Mouse (Mus musculus) intestine, embryonic 16.5 days (tissue): ENCODE data around the gene Vgll4. TPM values are rescaled to one million over a fixed set of nuclear protein-coding genes. Genes with fewer than 3 reads are reported as not detected.

ENCODE experiments used
- ATAC-seq: fragments of 200-750 bp; cut with Nextera tagmentation; 2 replicates; pipeline ENCODE4 v1.8.0; 2017; ENCODE audit warnings: moderate TSS enrichment, moderate library complexity
- H3K27ac ChIP-seq: fragments of 300-500 bp; sonication (generic); 2 replicates; pipeline ENCODE4 v1.5.1; 2014; ENCODE audit warnings: mild to moderate bottlenecking, low read length
- H3K27me3 ChIP-seq: fragments of 300-500 bp; sonication (generic); replicated peaks from 2 replicates; pipeline ENCODE4 v1.6.1; 2014; ENCODE audit warnings: low read length, control low read depth, mixed read lengths; ENCODE audit not compliant: control insufficient read depth, insufficient read depth
- H3K36me3 ChIP-seq: fragments of 300-500 bp; sonication (generic); 2 replicates; pipeline ENCODE4 v1.6.1; 2014; ENCODE audit warnings: low read length, control low read depth; ENCODE audit not compliant: control insufficient read depth, insufficient read depth
- H3K4me1 ChIP-seq: fragments of 300-500 bp; sonication (generic); 2 replicates; pipeline ENCODE4 v1.6.1; 2014; ENCODE audit warnings: low read length, control low read depth, mixed read lengths; ENCODE audit not compliant: control insufficient read depth, insufficient read depth
- H3K4me2 ChIP-seq: fragments of 300-500 bp; sonication (generic); 2 replicates; pipeline ENCODE4 v1.6.1; 2014; ENCODE audit warnings: low read depth, low read length, control low read depth
- H3K4me3 ChIP-seq: fragments of 300-500 bp; sonication (generic); 2 replicates; pipeline ENCODE4 v1.5.1; 2014; ENCODE audit warnings: mild to moderate bottlenecking, low read length
- H3K9ac ChIP-seq: fragments of 300-500 bp; sonication (generic); 2 replicates; pipeline ENCODE4 v1.6.1; 2014; ENCODE audit warnings: low read depth, low read length
- H3K9me3 ChIP-seq: fragments of 300-500 bp; sonication (generic); 2 replicates; pipeline ENCODE4 v1.6.1; 2016; ENCODE audit warnings: low read length, control low read depth; ENCODE audit not compliant: control insufficient read depth
- WGBS: fragments of 180-500 bp; shearing (Covaris S2); extraction: QIAGEN DNeasy Blood & Tissue Kit; methylation state at CpG from one replicate; pipeline ENCODE4 v1.1.7; 2014; 5-methylcytosine and 5-hydroxymethylcytosine counted together
- polyA plus RNA-seq: library from polyadenylated mRNA; unstranded; fragments of >200 nt; fragmentation: Nextera tagmentation; extraction: Ambion mirVana; gene quantifications from 2 replicates; pipeline ENCODE4 v1.2.1, GENCODE M21; 2015

The Vgll4 gene
- polyA plus RNA-seq, 1 experiment from 2014 or later, result 75.7 TPM

- H3K4me1 ChIP-seq, result peaks cover 18% of the 10 kb centered on the region
- H3K4me2 ChIP-seq, result no peak overlapping the region
- no peak overlapping the region for H3K4me3 ChIP-seq
- no peaks in the 10 kb centered on the region for H3K9me3 ChIP-seq
- H3K9ac ChIP-seq, result no peak overlapping the region
- H3K36me3 ChIP-seq, result no peaks in the 10 kb centered on the region
- ATAC-seq, result no peak
- H3K27me3 ChIP-seq, result no peaks in the 10 kb centered on the region
- WGBS, result 78% methylated on average over 9 of the region's 9 CpGs
- H3K27ac ChIP-seq, result no peak overlapping the region
Observed at GRCm38 (mm10) chr6:114829660-114830438, 139.9 kb downstream of the Vgll4 start.

- Histone ChIP-seq H3K9me3 (peaks cover 5% of the 10 kb centered on the region; the same call in 1 of the 2 replicates), H3K4me1 (no peaks in the 10 kb centered on the region), H3K4me3 (no peak overlapping the region), H3K27ac (no peak overlapping the region), H3K36me3 (no peaks in the 10 kb centered on the region), H3K27me3 (no peaks in the 10 kb centered on the region), H3K4me2 (no peak overlapping the region), H3K9ac (no peak overlapping the region)
- WGBS, result 74% methylated on average over 2 of the region's 2 CpGs
- no peak for ATAC-seq
Observed at GRCm38 (mm10) chr6:114826889-114827288, 142.9 kb downstream of the Vgll4 start.

- Histone ChIP-seq H3K9ac (no peak overlapping the region), H3K4me2 (no peak overlapping the region), H3K4me3 (no peak overlapping the region), H3K4me1 (0 out of 2 replicates have a peak, but pooled peaks cover 7% of the 10 kb centered on the region), H3K9me3 (peaks cover 5% of the 10 kb centered on the region; the same call in 1 of the 2 replicates), H3K27ac (no peak overlapping the region), H3K36me3 (no peaks in the 10 kb centered on the region), H3K27me3 (no peaks in the 10 kb centered on the region)
- WGBS, result 84% methylated on average over 7 of the region's 7 CpGs
- no peak for ATAC-seq
Observed at GRCm38 (mm10) chr6:114821646-114822045, 148.1 kb downstream of the Vgll4 start.

- Histone ChIP-seq H3K9me3 (peaks cover 5% of the 10 kb centered on the region; the same call in 1 of the 2 replicates), H3K4me3 (no peak overlapping the region), H3K36me3 (no peaks in the 10 kb centered on the region), H3K9ac (no peak overlapping the region), H3K4me2 (no peak overlapping the region), H3K27ac (no peak overlapping the region), H3K27me3 (no peaks in the 10 kb centered on the region), H3K4me1 (0 out of 2 replicates have a peak, but pooled peaks cover 7% of the 10 kb centered on the region)
- peak; percentile 21; the same call in 1 of the 2 replicates for ATAC-seq
- WGBS, result 52% methylated on average over 9 of the region's 9 CpGs
Observed at GRCm38 (mm10) chr6:114819971-114820481, 149.8 kb downstream of the Vgll4 start.

- H3K27ac ChIP-seq, result no peak overlapping the region
- no peak overlapping the region for H3K4me3 ChIP-seq
- no peak overlapping the region for H3K4me2 ChIP-seq
- 60% methylated on average over 6 of the region's 6 CpGs for WGBS
- H3K36me3 ChIP-seq, result no peaks in the 10 kb centered on the region
- H3K27me3 ChIP-seq, result no peaks in the 10 kb centered on the region
- H3K9ac ChIP-seq, result no peak overlapping the region
- 0 out of 2 replicates have a peak, but pooled peaks cover 7% of the 10 kb centered on the region for H3K4me1 ChIP-seq
- peaks cover 5% of the 10 kb centered on the region; the same call in 1 of the 2 replicates for H3K9me3 ChIP-seq
- peak; percentile 39; the same call in 1 of the 2 replicates for ATAC-seq
Observed at GRCm38 (mm10) chr6:114818471-114818870, 151.3 kb downstream of the Vgll4 start.

- Histone ChIP-seq H3K27ac (no peak overlapping the region), H3K9me3 (peaks cover 4% of the 10 kb centered on the region; the same call in 1 of the 2 replicates), H3K4me1 (0 out of 2 replicates have a peak, but pooled peaks cover 8% of the 10 kb centered on the region), H3K9ac (no peak overlapping the region; the same call in 1 of the 2 replicates), H3K27me3 (no peaks in the 10 kb centered on the region), H3K36me3 (no peaks in the 10 kb centered on the region), H3K4me2 (no peak overlapping the region), H3K4me3 (no peak overlapping the region)
- WGBS, result 36% methylated on average over 11 of the region's 11 CpGs
- ATAC-seq, result 0 out of 2 replicates have a peak, but pooled peaks have one; percentile 52
Observed at GRCm38 (mm10) chr6:114817948-114818347, 151.8 kb downstream of the Vgll4 start.

- H3K4me2 ChIP-seq, result no peak overlapping the region
- 94% methylated on average over 5 of the region's 5 CpGs for WGBS
- H3K27ac ChIP-seq, result no peak overlapping the region
- no peaks in the 10 kb centered on the region for H3K36me3 ChIP-seq
- no peaks in the 10 kb centered on the region for H3K9me3 ChIP-seq
- no peak for ATAC-seq
- 0 out of 2 replicates have a peak, but pooled peaks cover 10% of the 10 kb centered on the region for H3K4me1 ChIP-seq
- no peaks in the 10 kb centered on the region for H3K27me3 ChIP-seq
- H3K4me3 ChIP-seq, result no peak overlapping the region
- no peak overlapping the region for H3K9ac ChIP-seq
Observed at GRCm38 (mm10) chr6:114814882-114815650, 154.7 kb downstream of the Vgll4 start.

GRCm38 (mm10) chr6:114814199-114814881 is 155.5 kb downstream of the Vgll4 start:
- Histone ChIP-seq H3K27ac (no peak overlapping the region), H3K4me3 (no peak overlapping the region), H3K4me1 (0 out of 2 replicates have a peak, but pooled peaks cover 7% of the 10 kb centered on the region), H3K9me3 (no peaks in the 10 kb centered on the region), H3K36me3 (no peaks in the 10 kb centered on the region), H3K4me2 (no peak overlapping the region), H3K9ac (no peak overlapping the region), H3K27me3 (no peaks in the 10 kb centered on the region)
- no peak for ATAC-seq
- 50% methylated on average over 6 of the region's 6 CpGs for WGBS
